Mouse (Mus musculus) retina, embryonic 14.5 days (tissue): ENCODE results near the gene Ifi27.
A peak's percentile ranks its signal among the peaks of the same experiment; 100 is the strongest.
"Not testable (repeated sequence)": the region's sequence is repeated elsewhere in the genome, so short reads cannot be mapped to it uniquely, and the experiment has no call there.

Experiments
- DNase-seq: peaks from one replicate; pipeline ENCODE4 v3.0.0-alpha.2; 2015; ENCODE audit warnings: low spot score

Ifi27 gene

DNA sequence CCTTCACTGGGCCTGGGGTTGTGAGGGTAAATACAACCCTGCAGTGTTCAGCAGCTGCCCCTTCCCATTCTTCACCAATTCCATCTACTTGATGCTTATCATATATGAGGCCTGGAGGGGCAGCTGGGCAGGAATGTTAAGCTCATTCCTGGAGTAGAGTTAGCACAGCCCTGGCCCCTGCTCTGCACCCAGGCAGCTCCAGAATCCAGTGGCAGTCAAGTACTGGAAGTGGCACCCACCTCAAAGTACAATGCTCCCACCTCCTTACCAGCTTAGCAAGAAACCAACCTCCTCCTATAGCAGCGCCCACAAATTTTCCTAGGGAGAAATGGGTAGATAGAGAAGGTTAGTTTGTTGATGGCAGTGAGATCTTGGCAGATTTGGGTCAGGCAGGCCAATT lies 22.7 kb downstream of the Ifi27 start:
- not testable (repeated sequence) for DNase-seq

DNA sequence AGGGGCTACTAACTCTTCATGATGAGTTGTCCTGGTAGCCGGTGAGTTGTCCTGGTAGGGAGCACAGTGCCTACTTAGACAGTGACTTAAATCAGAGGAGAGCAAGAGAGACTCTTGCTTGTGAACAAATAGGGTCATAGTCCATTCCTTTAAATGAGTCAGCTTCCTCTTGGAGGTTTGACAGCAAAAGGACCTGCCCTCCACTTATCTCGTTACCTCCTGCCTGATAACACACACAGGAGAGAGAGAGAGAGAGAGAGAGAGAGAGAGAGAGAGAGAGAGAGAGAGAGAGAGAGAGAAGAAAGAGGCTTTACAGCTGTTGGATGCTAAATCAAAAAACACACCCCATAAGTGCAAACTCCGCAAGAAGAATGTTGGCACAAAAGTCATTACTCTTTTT lies 23.1 kb downstream of the Ifi27 start, which contains the start of gene Ifi27l2b:
Gene Ifi27l2b, minus strand, starts transcription at position 84 of the 400 bp plus-strand sequence.
- DNase-seq, result no peak

DNA sequence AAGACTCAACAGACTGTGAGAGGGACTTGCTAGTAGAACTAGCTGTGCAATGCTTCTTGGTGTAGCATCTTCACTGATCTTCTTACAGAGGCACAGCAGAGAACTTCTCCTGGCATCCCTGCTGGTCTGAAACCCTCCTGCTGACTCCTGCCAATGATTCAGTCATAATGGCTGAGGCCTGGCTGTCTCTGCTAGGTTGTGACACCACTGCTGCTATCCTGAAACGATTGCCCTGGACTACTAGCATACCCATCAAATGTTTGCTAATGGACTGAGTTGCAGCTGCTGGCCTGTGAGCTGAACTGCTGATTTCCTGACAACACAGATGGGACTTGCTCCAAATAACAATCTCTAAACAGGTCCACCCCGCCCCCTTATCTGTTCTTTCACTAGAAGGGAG lies 40.5 kb downstream of the Ifi27 start:
- peak; percentile 0 for DNase-seq

DNA sequence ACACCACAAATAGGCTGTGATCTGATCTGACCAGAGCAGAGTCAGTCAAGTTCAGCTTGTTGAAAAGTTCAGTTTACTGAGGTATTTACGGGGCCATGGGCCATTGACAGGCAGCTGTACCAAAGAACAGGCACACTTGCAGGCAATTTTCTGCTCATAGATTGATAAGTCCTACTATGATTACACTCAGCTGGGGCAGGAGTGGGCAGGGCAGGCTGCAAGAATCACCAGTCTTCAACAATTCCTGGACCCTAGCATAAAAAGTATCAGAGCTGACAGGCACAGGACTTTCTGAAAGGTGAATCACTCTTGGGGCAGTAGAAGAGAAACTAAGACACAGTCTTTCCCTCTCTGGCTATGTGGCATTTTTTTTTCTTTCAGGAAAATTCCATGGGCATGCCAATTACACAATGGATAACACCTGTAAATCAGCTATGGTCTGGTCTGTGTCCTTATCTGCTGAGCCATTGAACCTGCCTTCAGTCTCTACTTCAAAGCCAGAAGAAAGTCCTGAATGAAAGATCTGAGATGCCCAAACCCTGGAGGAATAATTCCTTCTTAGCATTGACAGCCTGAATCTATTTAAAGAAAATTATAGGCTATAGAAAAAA lies 42.9 kb downstream of the Ifi27 start:
- DNase-seq, result peak; percentile 0

DNA sequence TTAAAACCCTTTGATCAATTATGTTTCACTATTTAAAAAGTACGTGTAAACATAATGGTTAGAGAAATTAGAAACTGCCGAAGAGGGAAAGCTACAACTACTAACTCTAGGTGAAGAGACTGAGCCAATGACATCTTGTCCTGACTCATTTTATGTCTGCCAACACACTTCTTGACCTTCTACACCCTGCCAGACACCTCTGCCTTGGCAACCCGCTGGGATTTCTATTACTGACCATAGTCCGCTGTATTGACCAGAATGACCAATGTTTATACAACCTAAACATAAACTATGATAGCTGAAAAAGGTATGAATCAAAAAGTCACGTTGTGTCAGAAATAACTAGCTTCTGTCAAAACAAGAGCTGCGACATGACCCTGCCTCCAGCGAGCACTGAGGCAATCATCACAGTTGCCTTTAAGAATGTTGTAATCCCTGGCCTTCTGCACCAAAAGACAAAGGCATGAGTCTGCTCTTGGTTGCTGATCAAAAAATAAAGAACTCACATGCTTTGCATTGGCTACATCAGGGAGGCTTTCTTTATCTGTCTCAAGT lies 43.5 kb downstream of the Ifi27 start:
- DNase-seq, result peak; percentile 0

DNA sequence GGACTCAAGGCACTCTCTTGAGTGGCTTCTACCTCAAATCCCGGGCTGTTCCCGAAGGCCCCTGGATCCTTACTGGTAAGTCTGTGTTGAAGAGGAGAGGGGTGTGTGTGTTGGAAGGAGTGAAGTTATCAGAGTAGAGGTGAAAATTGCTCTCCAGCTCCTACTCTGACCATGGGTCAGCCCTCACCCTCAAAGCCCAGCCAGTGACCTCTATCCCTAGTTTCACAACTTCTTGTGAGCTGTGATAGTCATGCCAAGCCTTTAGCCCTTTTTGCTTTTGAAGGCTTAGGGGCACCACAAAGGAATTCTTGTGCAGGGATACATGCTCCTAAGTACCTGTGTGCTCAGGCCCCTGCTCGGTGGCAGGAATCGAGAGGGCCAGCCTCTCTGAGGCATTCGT lies 47.7 kb downstream of the Ifi27 start:
- DNase-seq, result no peak

DNA sequence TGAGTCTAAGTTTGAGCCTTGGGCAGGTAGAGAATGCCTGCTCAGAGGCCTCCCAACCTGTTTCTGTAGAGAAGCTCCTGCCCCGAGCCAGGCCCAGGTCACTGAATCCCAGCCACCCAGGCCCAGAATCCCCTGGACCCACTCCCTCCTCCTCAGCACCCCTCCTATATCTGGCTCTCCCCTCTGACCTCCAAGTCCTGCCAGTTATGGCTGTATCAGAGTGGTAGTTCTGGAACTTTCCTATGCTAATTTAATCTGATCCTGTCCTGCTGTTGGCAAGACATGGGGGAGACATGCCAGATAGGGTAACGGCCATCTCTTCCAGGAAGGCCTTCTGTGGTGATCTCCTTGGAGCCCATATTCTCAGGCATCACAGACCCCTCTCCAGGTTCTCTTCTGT lies 48.8 kb downstream of the Ifi27 start:
- no peak for DNase-seq

DNA sequence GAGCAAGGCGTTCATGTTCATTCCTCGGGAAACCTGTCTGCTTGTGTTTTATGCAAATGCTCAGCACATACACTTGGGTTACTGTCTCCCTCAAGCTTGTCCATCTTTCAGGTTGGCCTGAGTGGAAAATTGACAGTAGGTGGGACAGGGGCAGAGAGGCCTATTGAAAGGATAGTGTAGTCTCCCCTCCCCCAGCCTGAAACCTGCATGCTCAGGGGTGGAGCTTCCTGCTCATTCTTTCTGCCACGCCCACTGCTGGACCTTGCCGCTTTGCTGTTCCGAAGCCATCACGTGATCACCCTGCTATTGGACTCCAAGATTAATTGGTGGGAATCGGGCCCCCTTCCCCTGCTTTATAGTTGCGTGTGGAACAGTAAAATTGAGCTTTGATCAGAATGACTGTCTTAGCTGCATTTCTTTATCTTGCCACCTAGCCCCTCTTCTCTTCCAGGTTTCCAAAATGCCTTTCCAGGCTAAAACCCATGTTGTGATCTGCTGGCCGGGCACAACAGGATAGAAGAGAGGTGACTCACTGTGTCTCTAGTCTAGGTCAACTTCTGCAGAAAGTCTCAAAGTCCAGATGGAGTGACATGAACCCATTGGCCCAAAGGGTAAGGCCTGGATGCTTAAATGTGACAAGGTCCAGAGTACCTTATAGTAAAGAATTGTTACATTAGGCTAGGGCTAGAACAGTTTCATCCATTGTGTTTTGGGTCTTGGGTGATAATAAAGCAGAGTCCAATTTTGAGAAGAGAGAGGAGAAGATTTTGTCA lies 50.4 kb downstream of the Ifi27 start:
- DNase-seq, result not testable (repeated sequence)

DNA sequence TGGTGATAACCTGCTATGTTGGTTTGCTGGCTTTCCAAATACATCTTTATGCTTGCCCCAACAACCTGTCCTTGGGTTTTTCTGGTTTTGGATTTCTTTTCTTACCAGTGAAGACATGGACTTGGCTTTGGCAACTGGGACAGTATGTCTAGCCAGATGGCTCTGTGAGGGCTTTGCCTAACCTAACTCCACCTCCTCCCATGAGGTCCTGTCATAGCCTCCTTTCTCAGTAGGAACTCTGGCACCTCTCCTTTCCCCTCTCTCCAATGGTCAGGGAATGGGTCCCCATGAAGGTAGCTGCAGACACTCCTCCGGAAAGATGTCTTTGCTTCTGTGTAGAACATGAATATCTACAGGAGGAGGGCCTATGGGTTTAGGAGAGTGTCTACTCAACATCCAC lies 52.7 kb downstream of the Ifi27 start:
- no peak for DNase-seq

DNA sequence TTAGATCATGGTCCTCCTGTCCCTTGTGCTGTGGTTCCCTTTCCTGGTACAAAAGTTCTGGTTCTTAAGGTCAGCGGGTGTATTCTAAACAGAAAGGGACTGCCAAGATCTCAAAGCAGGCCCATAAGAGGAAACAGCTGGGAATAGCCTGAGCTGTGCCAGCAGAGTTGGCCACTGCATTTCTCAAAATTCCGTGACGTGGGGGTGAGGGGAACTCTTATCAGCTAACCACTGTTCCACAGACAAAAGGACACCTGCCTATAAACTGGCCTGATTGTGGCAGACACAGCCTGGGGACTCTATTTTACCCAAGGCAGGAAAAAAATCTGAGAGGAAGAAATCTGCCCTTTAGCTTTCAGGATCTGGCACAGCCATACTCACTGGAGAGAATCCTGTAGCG lies 53.3 kb downstream of the Ifi27 start:
- no peak for DNase-seq

DNA sequence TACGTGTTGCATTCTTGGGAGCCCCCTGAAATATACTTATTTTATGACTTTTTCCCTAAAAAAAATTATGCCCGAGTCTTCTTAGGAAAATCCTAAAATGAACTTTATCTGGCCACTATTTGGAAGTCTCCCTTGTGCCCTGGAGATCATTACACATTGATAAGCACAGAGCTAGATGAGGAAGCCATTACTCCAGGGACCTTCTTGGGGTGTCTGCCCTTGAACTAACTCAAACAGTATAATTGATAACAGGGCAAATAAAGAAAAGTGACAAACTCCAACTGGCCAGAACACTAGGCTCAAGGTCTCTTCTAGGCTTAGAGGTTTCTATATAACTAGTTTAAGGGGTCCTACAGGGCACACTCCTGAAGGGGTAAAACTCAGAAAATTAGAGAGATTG lies 53.7 kb downstream of the Ifi27 start:
- no peak for DNase-seq
